Mouse (Mus musculus) neural tube, embryonic 10.5 days (tissue): ENCODE results near the gene Rxra.

Experiments used
- DNase-seq: peaks from one replicate; pipeline ENCODE4 v3.0.0-alpha.2; 2017; ENCODE audit warnings: low spot score; ENCODE audit errors: extremely low spot score

Gene Rxra

GRCm38 (mm10) chr2:27762920-27763780 lies 86.9 kb downstream of the Rxra start:
- no peak for DNase-seq

- no peak for DNase-seq
Measured at GRCm38 (mm10) chr2:27764256-27764936, 88.2 kb downstream of the Rxra start.

- peak; percentile 91 for DNase-seq
Measured at GRCm38 (mm10) chr2:27764937-27765319, 88.7 kb downstream of the Rxra start.

- DNase-seq: no peak
Measured at GRCm38 (mm10) chr2:27767773-27768172, 91.5 kb downstream of the Rxra start.

- no peak for DNase-seq
Measured at GRCm38 (mm10) chr2:27769701-27770100, 93.5 kb downstream of the Rxra start.

GRCm38 (mm10) chr2:27770205-27770604 lies 94.0 kb downstream of the Rxra start:
- peak; percentile 73 for DNase-seq

GRCm38 (mm10) chr2:27771936-27772335 lies 95.7 kb downstream of the Rxra start:
- peak; percentile 91 for DNase-seq

GRCm38 (mm10) chr2:27772841-27773388 lies 96.7 kb downstream of the Rxra start:
- DNase-seq: peak; percentile 66

- DNase-seq: peak; percentile 59
Measured at GRCm38 (mm10) chr2:27773980-27774730, 97.9 kb downstream of the Rxra start.

- no peak for DNase-seq
Measured at GRCm38 (mm10) chr2:27775006-27775405, 98.8 kb downstream of the Rxra start.

GRCm38 (mm10) chr2:27775625-27776024 lies 99.4 kb downstream of the Rxra start:
- DNase-seq: peak; percentile 39

- no peak for DNase-seq
Measured at GRCm38 (mm10) chr2:27777756-27778155, 101.5 kb downstream of the Rxra start.

GRCm38 (mm10) chr2:27778289-27778688 lies 102.0 kb downstream of the Rxra start:
- no peak for DNase-seq

GRCm38 (mm10) chr2:27779291-27779866 lies 103.1 kb downstream of the Rxra start:
- DNase-seq: no peak

- DNase-seq: no peak
Measured at GRCm38 (mm10) chr2:27780162-27780561, 103.9 kb downstream of the Rxra start.

- DNase-seq: no peak
Measured at GRCm38 (mm10) chr2:27785363-27785762, 109.1 kb downstream of the Rxra start.

GRCm38 (mm10) chr2:27785973-27786417 lies 109.8 kb downstream of the Rxra start:
- no peak for DNase-seq

GRCm38 (mm10) chr2:27791571-27791970 lies 115.3 kb downstream of the Rxra start:
- no peak for DNase-seq

GRCm38 (mm10) chr2:27799018-27799417 lies 122.8 kb downstream of the Rxra start:
- no peak for DNase-seq

- no peak for DNase-seq
Measured at GRCm38 (mm10) chr2:27801041-27801440, 124.8 kb downstream of the Rxra start.

GRCm38 (mm10) chr2:27802493-27802892 lies 126.3 kb downstream of the Rxra start:
- DNase-seq: peak; percentile 26
